In genomic region chr7:110706696-110707087, GRCm38 (mm10) we compare ENCODE assay signal across 10 mouse cellular contexts.
DNase-seq lines count a peak whose midpoint lies in the region; ATAC-seq and TF ChIP-seq lines count a peak whose summit lies in the region.
"Had no signal": no experiment of that assay in that cellular context is flagged by ENCODE, and none has a peak within 500 bp of the region (broad histone marks: within the 10 kb centered on the region; RNA-seq: fewer than 3 reads in every experiment).

No protein-coding gene starts in this region.

- H3K27me3 ChIP-seq in stomach, postnatal 0 days (ENCODE audit: control insufficient read depth, insufficient read depth, low read length): no peaks in the 10 kb centered on the region

- no peak for TF ChIP-seq EP300 in stomach, postnatal 0 days (optimal IDR thresholded peaks at IDR 0.05)

- H3K36me3 ChIP-seq in stomach, postnatal 0 days (ENCODE audit: control insufficient read depth, insufficient read depth, low read length): no peaks in the 10 kb centered on the region

- intact Hi-C loops in heart, postnatal 36 days (cut with DNase I): no loop called here

- ATAC-seq in stomach, postnatal 0 days (ENCODE audit: low FRiP score, low TSS enrichment): no peak

- no peaks in the 10 kb centered on the region for H3K9me3 ChIP-seq in stomach, postnatal 0 days (ENCODE audit: control insufficient read depth, low read length)

- no peak overlapping the region for H3K4me3 ChIP-seq in stomach, postnatal 0 days (ENCODE audit: low read depth, low read length)

- no peaks in the 10 kb centered on the region; the same call in 1 of the 2 replicates for H3K4me1 ChIP-seq in stomach, postnatal 0 days (replicated peaks; ENCODE audit: control insufficient read depth, insufficient read depth)

- TF ChIP-seq CTCF in stomach, postnatal 0 days (IDR thresholded peaks at IDR 0.05; ENCODE audit: low read depth): no peak

- peak overlapping the region; percentile 46; the same call in 1 of the 2 replicates for H3K27ac ChIP-seq in stomach, postnatal 0 days (replicated peaks)

- WGBS in stomach, postnatal 0 days: 30% methylated on average over 10 of the region's 10 CpGs

- no peak overlapping the region for H3K9ac ChIP-seq in stomach, postnatal 0 days (ENCODE audit: low read length)

- H3K4me2 ChIP-seq in stomach, postnatal 0 days (replicated peaks; ENCODE audit: low read depth): no peak overlapping the region

- peak; percentile 39 to 51 for DNase-seq in cerebellum, postnatal 10 days
- DNase-seq in cerebellum, postnatal 4 days (ENCODE audit: low spot score in 2 of 2): no peak
- DNase-seq in retina, postnatal 1 day: peak; percentile 9
- no peak for DNase-seq in retina, embryonic 14.5 days (ENCODE audit: low spot score)
- DNase-seq in heart, postnatal 36 days: peak; percentile 65 to 74
- DNase-seq in stomach, postnatal 0 days (ENCODE audit: low spot score): no peak
- DNase-seq in layer of hippocampus, postnatal 10 days (ENCODE audit: low spot score in 2 of 2): no peak
- no peak for DNase-seq in frontal cortex, postnatal 36 days (ENCODE audit: low spot score in 2 of 2)
- DNase-seq: cerebellum, adult 2 months; thymus, postnatal 4 days had no signal

Comparison
In these comparisons a context has a peak if more than half of its experiments do, and no peak if none do; other contexts are left out.
1. DNase-seq: peak in cerebellum, postnatal 10 days (2 of 2), retina, postnatal 1 day (single experiment) and heart, postnatal 36 days (2 of 2); none in cerebellum, postnatal 4 days (0 of 2), retina, embryonic 14.5 days (single experiment), stomach, postnatal 0 days (single experiment), layer of hippocampus, postnatal 10 days (0 of 2) and frontal cortex, postnatal 36 days (0 of 2).